Mouse (Mus musculus): ENCODE data around the gene Rrp8. TPM values are rescaled to one million over a fixed set of nuclear protein-coding genes. Genes with fewer than 3 reads are reported as not detected.

Rrp8 gene
- polyA plus RNA-seq, 1 experiment from 2014 or later: 22.4 TPM

DNA sequence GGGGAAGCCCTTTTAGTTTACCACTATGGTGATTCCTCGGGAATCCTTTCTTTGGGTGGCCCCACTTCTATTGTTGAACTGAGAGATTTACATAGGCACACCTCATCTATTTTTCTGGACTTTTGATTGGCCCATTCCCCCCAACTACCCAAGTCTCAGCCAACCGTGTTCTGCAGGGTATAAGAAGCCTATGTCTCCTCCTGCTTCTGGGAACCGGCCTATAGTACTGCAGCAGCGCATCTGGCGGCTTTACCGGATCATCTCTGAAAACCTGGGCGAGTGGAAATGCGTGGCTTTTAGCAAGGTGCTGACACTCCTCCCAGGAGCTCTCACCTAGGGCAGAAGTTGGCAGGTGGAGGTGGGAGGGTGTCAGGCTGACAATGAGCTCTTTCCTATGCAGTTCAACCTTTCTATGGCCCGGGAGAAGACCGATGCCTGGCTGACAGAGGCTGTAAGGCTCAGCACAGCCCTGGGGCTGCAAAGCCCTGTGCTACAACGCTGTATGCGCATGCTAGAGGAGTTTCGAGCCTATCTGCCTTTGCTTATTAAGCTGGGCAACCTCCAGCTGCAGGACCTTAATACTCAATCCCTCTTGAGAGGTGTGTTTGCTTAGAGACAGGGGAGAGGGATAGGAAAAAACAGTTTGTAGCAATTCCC lies 51.5 kb downstream of the Rrp8 start:
- no peak overlapping the region for H3K4me3 ChIP-seq (ENCODE audit: low read depth, low read length)
- H3K9me3 ChIP-seq (replicated peaks; ENCODE audit: control insufficient read depth, low read length, poor library complexity, severe bottlenecking): no peaks in the 10 kb centered on the region
- no peaks in the 10 kb centered on the region for H3K27me3 ChIP-seq (ENCODE audit: control insufficient read depth, insufficient read depth, low read depth, low read length)
- peak overlapping the region; percentile 36 for H3K4me2 ChIP-seq (ENCODE audit: low read length)
- no peak overlapping the region for H3K27ac ChIP-seq (ENCODE audit: low read length)
- no peaks in the 10 kb centered on the region for H3K36me3 ChIP-seq (ENCODE audit: control insufficient read depth, insufficient read depth, low read length)
- no peaks in the 10 kb centered on the region for H3K4me1 ChIP-seq (ENCODE audit: control insufficient read depth, insufficient read depth, low read length)
- H3K9ac ChIP-seq (ENCODE audit: low read depth, low read length): peak overlapping the region; percentile 44; the same call in 1 of the 2 replicates
- peak; percentile 80; the same call in 1 of the 2 replicates for ATAC-seq
- 14% methylated on average over 13 of the region's 13 CpGs for WGBS

Other genes with a start within 250 kb of the Rrp8 start
- 95.2 and 104 TPM in 2 replicates for gene Smpd1, start 183.0 kb downstream of the Rrp8 start, polyA plus RNA-seq (2015; fragmentation: Nextera tagmentation; extraction: Ambion mirVana)
- gene Apbb1, start 155.7 kb downstream of the Rrp8 start, polyA plus RNA-seq (2015; fragmentation: Nextera tagmentation; extraction: Ambion mirVana): 333 and 360 TPM in 2 replicates
- gene Hpx, start 137.2 kb downstream of the Rrp8 start, polyA plus RNA-seq (2015; fragmentation: Nextera tagmentation; extraction: Ambion mirVana): 0.16 and 0.32 TPM in 2 replicates
- gene Trim3, start 103.8 kb downstream of the Rrp8 start, polyA plus RNA-seq (2015; fragmentation: Nextera tagmentation; extraction: Ambion mirVana): 106 and 117 TPM in 2 replicates
- 127 and 131 TPM in 2 replicates for gene Timm10b, start 97.3 kb downstream of the Rrp8 start, polyA plus RNA-seq (2015; fragmentation: Nextera tagmentation; extraction: Ambion mirVana)
- gene Arfip2, start 97.0 kb downstream of the Rrp8 start, polyA plus RNA-seq (2015; fragmentation: Nextera tagmentation; extraction: Ambion mirVana): 83.8 and 92.4 TPM in 2 replicates
- gene Gm45799, start 96.8 kb downstream of the Rrp8 start, polyA plus RNA-seq (2015; fragmentation: Nextera tagmentation; extraction: Ambion mirVana): 13.6 and 14.6 TPM in 2 replicates
- 1.9 and 2.0 TPM in 2 replicates for gene Dnhd1, start 86.6 kb downstream of the Rrp8 start, polyA plus RNA-seq (2015; fragmentation: Nextera tagmentation; extraction: Ambion mirVana)
- gene Ilk, start 793 bp downstream of the Rrp8 start, polyA plus RNA-seq (2015; fragmentation: Nextera tagmentation; extraction: Ambion mirVana): 183 and 192 TPM in 2 replicates
- gene Taf10, start 7.0 kb upstream of the Rrp8 start, polyA plus RNA-seq (2015; fragmentation: Nextera tagmentation; extraction: Ambion mirVana): 76.5 and 78.4 TPM in 2 replicates
- 32.1 and 38.6 TPM in 2 replicates for gene Tpp1, start 14.8 kb upstream of the Rrp8 start, polyA plus RNA-seq (2015; fragmentation: Nextera tagmentation; extraction: Ambion mirVana)
- gene Dchs1, start 50.3 kb upstream of the Rrp8 start, polyA plus RNA-seq (2015; fragmentation: Nextera tagmentation; extraction: Ambion mirVana): 12.5 and 14.3 TPM in 2 replicates
- 160 TPM in 2 replicates for gene Mrpl17, start 73.7 kb upstream of the Rrp8 start, polyA plus RNA-seq (2015; fragmentation: Nextera tagmentation; extraction: Ambion mirVana)
- not detected in 2 replicates for gene Gm4070, start 216.6 kb upstream of the Rrp8 start, polyA plus RNA-seq (2015; fragmentation: Nextera tagmentation; extraction: Ambion mirVana)